Mouse (Mus musculus) hindlimb bud, embryonic 11.5 days (tissue): ENCODE measurements around the gene Olfr1098.

Experiments
- DNase-seq: peaks from one replicate; pipeline ENCODE4 v3.0.0-alpha.2; 2012; ENCODE audit warnings: low read depth, low spot score; ENCODE audit errors: extremely low spot score

Olfr1098 gene

DNA sequence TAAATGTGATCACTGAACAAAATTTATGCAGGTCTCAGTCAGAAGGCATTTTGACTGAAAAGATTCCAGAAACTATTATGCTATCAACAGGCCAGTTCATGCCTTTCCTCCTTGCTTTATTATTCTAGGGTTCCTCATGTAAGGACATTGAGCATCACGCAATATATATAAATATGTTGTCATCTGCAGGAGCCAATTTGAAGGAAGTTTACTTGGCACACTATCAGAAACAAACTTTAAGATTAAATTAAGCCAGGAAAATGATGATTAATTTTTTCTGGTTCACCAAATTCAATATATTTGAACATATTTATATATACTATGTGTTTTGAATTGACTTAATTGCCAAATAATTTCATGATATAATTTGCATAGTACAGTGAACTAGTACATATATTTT, at the start of gene Olfr1098:
Gene Olfr1098, minus strand, starts transcription at position 101 of the 400 bp plus-strand sequence.
- no peak for DNase-seq

DNA sequence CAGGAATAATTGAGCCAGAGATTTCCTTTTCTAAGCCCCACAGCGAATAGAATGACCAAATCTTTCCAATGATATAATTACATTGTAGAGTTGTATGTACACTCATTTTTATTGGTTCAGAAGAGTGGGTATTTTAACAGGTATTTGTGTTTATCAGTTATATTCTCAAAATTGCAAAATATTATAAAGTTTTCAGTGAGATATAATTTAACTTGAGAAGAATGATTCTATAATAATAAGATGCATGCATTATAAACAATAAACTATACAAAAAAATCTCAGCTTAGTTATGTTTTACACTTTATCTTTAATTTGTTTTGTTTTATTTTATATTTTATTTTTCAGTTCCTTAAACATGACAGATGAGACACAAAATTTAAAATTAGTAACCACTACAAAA, 36.2 kb upstream of the Olfr1098 start, which contains the start of gene Olfr1099:
Gene Olfr1099, minus strand, starts transcription at position 101 of the 400 bp plus-strand sequence.
- no peak for DNase-seq

DNA sequence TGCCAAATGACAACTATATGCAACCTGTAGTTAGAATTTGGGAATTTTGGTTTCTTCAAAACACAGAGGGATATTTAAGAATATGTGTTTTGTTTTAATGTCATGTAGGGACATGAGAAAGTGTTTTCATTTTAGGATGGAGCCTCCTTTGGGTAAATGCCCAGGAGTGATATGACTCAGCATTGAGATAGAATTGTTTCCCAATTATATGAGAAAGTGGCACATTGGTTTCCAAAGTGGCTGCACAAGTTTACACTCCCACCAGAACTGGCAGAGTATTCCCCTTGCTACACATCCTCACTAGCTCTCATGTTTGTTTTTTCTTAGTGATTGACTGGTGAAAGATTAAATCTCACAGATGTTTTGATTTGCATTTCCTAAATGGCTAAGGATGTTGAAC, 2.2 kb upstream of the Olfr1098 start:
- no peak for DNase-seq

DNA sequence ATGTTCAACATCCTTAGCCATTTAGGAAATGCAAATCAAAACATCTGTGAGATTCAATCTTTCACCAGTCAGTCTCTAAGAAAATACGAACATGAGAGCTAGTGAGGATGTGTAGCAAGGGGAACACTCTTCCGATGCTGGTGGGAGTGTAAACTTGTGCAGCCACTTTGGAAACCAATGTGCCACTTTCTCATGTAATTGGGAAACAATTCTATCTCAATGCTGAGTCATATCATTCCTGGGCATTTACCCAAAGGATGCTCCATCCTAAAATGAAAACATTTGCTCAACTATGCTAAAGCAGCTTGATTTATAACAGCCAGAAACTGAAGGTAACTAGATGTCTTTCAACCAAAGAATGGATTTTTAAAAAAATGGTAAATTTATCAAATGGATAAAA, 18.7 kb downstream of the Olfr1098 start:
- no peak for DNase-seq

DNA sequence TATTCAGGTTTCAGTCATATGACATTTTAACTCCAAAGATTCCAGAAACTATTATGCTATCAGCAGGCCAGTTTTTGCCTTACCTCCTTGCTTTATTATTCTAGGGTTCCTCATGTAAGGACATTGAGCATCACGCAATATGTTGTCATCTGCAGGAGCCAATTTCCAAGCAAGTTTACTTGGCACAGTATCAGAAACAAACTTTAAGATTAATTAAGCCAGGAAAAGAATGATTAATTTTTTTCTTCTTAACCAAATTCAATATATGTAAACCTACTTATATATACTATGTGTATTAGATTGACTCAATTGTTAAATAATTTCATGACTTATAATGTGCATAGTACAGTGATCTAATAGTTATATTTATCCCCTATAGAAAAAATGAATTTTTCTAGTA, 32.2 kb downstream of the Olfr1098 start, which contains the start of gene Olfr1097:
Gene Olfr1097, minus strand, starts transcription at position 101 of the 400 bp plus-strand sequence.
- DNase-seq: no peak

DNA sequence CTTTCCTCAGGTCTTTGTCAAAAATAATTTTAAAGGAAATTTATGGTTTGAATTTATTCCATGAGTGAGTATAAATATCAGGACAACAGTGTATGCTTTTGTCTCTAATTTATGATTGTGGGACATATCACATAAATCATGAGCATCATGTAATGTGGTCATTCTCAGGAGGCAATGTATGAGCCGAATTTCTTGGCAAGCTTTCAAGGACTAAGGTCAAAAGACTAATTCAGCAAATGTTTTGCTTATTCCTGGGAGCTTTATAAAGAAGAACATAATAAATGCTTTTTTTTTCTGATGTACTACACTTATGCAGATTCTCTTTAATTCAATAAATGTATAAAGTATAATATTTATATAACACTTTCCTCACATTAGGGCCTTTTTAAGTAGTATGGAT, 49.6 kb downstream of the Olfr1098 start, which contains the start of gene Gm13723:
Gene Gm13723, minus strand, starts transcription at position 101 of the 400 bp plus-strand sequence.
- DNase-seq: no peak
